Mouse (Mus musculus) liver, embryonic 16.5 days (tissue): ENCODE measurements around the gene Ak3. TPM values are rescaled to one million over a fixed set of nuclear protein-coding genes. Genes with fewer than 3 reads are reported as not detected.

Experiments used
- ATAC-seq: fragments of 200-750 bp; cut with Nextera tagmentation; 2 replicates; pipeline ENCODE4 v1.8.0; 2017; ENCODE audit warnings: low read depth, mild to moderate bottlenecking, moderate number of reproducible peaks, moderate library complexity
- H3K27ac ChIP-seq: fragments of 300-500 bp; sonication (generic); 2 replicates; pipeline ENCODE4 v1.5.1; 2014; ENCODE audit warnings: mild to moderate bottlenecking, low read length
- H3K27me3 ChIP-seq: fragments of 300-500 bp; sonication (generic); 2 replicates; pipeline ENCODE4 v1.6.1; 2014; ENCODE audit warnings: low read depth, low read length, mixed read lengths; ENCODE audit not compliant: control insufficient read depth, insufficient read depth
- H3K36me3 ChIP-seq: fragments of 300-500 bp; sonication (generic); 2 replicates; pipeline ENCODE4 v1.6.1; 2014; ENCODE audit warnings: mild to moderate bottlenecking; ENCODE audit not compliant: control insufficient read depth, insufficient read depth
- H3K4me1 ChIP-seq: fragments of 300-500 bp; sonication (generic); 2 replicates; pipeline ENCODE4 v1.6.1; 2014; ENCODE audit warnings: low read depth, low read length, mixed read lengths; ENCODE audit not compliant: control insufficient read depth
- H3K4me2 ChIP-seq: fragments of 300-500 bp; sonication (generic); 2 replicates; pipeline ENCODE4 v1.6.1; 2014; ENCODE audit warnings: low read depth, low read length, mixed read lengths
- H3K4me3 ChIP-seq: fragments of 300-500 bp; sonication (generic); 2 replicates; pipeline ENCODE4 v1.5.1; 2014; ENCODE audit warnings: low read depth, mild to moderate bottlenecking, low read length
- H3K9ac ChIP-seq: fragments of 300-500 bp; sonication (generic); 2 replicates; pipeline ENCODE4 v1.6.1; 2014; ENCODE audit warnings: low read depth, low read length
- H3K9me3 ChIP-seq: fragments of 300-500 bp; sonication (generic); replicated peaks from 2 replicates; pipeline ENCODE4 v1.6.1; 2016; ENCODE audit warnings: low read length; ENCODE audit not compliant: control insufficient read depth
- WGBS: fragments of 180-500 bp; shearing (Covaris S2); extraction: QIAGEN DNeasy Blood & Tissue Kit; methylation state at CpG from one replicate; pipeline ENCODE4 v1.1.7; 2014; ENCODE audit not compliant: insufficient replicate concordance; 5-methylcytosine and 5-hydroxymethylcytosine counted together
- polyA plus RNA-seq: library from polyadenylated mRNA; unstranded; fragments of >200 nt; fragmentation: Nextera tagmentation; extraction: Ambion mirVana; gene quantifications from 2 replicates; pipeline ENCODE4 v1.2.1, GENCODE M21; 2015

Ak3 gene
- polyA plus RNA-seq, 1 experiment from 2014 or later: 47.7 TPM

DNA sequence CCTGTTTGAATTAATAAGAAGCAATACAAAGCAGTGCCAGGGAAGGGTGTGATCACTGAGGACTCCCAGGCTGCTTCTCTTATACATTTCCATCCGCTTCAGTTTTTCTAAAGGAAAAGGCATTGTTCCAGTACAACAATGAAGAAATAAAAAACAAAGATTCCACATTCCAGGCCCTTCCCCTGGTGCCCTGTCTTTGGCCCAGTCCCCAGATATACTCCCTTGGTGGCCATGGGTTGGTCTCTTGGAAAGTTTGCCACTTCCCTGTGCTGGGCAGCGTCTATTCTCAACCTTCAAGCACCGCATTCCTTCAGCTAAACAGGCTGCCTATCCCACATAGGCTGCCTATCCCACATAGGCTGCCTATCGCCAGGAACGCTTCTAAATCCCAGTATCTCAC is 10.7 kb downstream of the Ak3 start:
- Histone ChIP-seq H3K4me2 (no peak overlapping the region), H3K9ac (no peak overlapping the region), H3K36me3 (peaks cover 7% of the 10 kb centered on the region), H3K4me1 (no peaks in the 10 kb centered on the region), H3K27me3 (no peaks in the 10 kb centered on the region), H3K9me3 (peaks cover 4% of the 10 kb centered on the region), H3K27ac (no peak overlapping the region), H3K4me3 (no peak overlapping the region)
- no peak for ATAC-seq
- WGBS: 72% methylated on average over 5 of the region's 5 CpGs

DNA sequence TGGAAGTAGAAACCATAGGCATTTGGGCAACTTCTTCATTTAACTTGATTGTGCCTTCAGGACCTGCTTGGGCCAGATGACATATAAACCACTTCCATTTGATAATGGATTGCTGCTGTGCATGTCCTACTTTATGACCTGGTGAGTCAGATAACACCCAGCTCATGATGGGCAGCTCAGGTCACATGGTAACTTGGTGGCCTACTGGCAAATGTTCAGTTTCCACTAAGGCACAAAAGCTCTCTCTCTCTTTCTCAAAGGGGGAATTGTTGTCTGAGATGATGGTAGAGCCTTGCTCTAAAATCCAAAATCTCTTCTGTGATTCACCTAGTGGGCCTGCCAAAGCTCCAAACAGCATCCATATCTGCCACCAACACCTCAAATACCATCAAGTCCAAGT is 15.1 kb downstream of the Ak3 start:
- H3K36me3 ChIP-seq: peaks cover 3% of the 10 kb centered on the region; the same call in 1 of the 2 replicates
- H3K4me3 ChIP-seq: no peak overlapping the region
- no peak for ATAC-seq
- H3K27ac ChIP-seq: no peak overlapping the region
- H3K9me3 ChIP-seq: no peaks in the 10 kb centered on the region
- H3K4me1 ChIP-seq: no peaks in the 10 kb centered on the region
- no peak overlapping the region for H3K9ac ChIP-seq
- H3K4me2 ChIP-seq: no peak overlapping the region
- H3K27me3 ChIP-seq: no peaks in the 10 kb centered on the region

GRCm38 (mm10) chr19:29031788-29032187 is 16.0 kb downstream of the Ak3 start:
- H3K27ac ChIP-seq: no peak overlapping the region
- no peaks in the 10 kb centered on the region; the same call in 1 of the 2 replicates for H3K36me3 ChIP-seq
- ATAC-seq: no peak
- H3K9me3 ChIP-seq: no peaks in the 10 kb centered on the region
- H3K4me3 ChIP-seq: no peak overlapping the region
- WGBS: 70% methylated on average over 3 of the region's 3 CpGs
- H3K4me2 ChIP-seq: no peak overlapping the region
- no peaks in the 10 kb centered on the region for H3K27me3 ChIP-seq
- no peak overlapping the region for H3K9ac ChIP-seq
- no peaks in the 10 kb centered on the region for H3K4me1 ChIP-seq

- Histone ChIP-seq H3K27me3 (no peaks in the 10 kb centered on the region), H3K36me3 (peaks cover 22% of the 10 kb centered on the region), H3K27ac (no peak overlapping the region), H3K4me1 (no peaks in the 10 kb centered on the region), H3K4me3 (no peak overlapping the region), H3K4me2 (no peak overlapping the region), H3K9ac (no peak overlapping the region), H3K9me3 (no peaks in the 10 kb centered on the region)
- no peak for ATAC-seq
- 59% methylated on average over 11 of the region's 11 CpGs for WGBS
Observed at GRCm38 (mm10) chr19:29024391-29024947, 23.3 kb downstream of the Ak3 start.

- H3K9ac ChIP-seq: no peak overlapping the region
- H3K27ac ChIP-seq: no peak overlapping the region
- no peak overlapping the region for H3K4me2 ChIP-seq
- 78% methylated on average over 7 of the region's 7 CpGs for WGBS
- ATAC-seq: no peak
- H3K9me3 ChIP-seq: no peaks in the 10 kb centered on the region
- H3K4me3 ChIP-seq: no peak overlapping the region
- no peaks in the 10 kb centered on the region for H3K4me1 ChIP-seq
- H3K36me3 ChIP-seq: peaks cover 31% of the 10 kb centered on the region
- H3K27me3 ChIP-seq: no peaks in the 10 kb centered on the region
Observed at GRCm38 (mm10) chr19:29021754-29022345, 25.9 kb downstream of the Ak3 start.

GRCm38 (mm10) chr19:29019647-29020046 is 28.1 kb downstream of the Ak3 start:
- peaks cover 20% of the 10 kb centered on the region for H3K36me3 ChIP-seq
- ATAC-seq: no peak
- no peak overlapping the region for H3K4me3 ChIP-seq
- H3K27me3 ChIP-seq: no peaks in the 10 kb centered on the region
- no peak overlapping the region for H3K27ac ChIP-seq
- H3K4me2 ChIP-seq: no peak overlapping the region
- no peaks in the 10 kb centered on the region for H3K4me1 ChIP-seq
- 82% methylated on average over 3 of the region's 3 CpGs for WGBS
- H3K9me3 ChIP-seq: no peaks in the 10 kb centered on the region
- no peak overlapping the region for H3K9ac ChIP-seq

DNA sequence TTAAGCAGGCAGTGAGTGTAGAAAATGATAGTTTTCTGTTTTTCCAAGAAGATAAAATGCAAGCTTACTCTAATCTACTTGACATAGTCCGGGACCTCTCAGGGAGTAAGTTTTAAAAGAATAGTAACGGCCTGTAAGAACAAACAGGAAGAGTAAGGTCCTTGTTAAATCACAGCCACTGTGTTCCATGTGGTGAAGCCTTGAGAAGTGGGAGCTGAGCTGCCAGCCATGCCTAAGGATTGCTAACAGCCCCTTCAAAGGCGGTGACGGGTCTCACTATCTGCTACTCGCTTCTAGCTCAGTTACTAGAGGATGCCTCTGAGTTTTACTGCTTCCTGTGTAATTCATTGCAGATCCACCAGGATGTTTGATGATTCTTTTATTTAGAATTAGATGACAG is 31.0 kb downstream of the Ak3 start:
- WGBS: 78% methylated on average over 5 of the region's 5 CpGs
- Histone ChIP-seq H3K4me3 (no peak overlapping the region), H3K4me1 (no peaks in the 10 kb centered on the region), H3K4me2 (no peak overlapping the region), H3K36me3 (peaks cover 17% of the 10 kb centered on the region), H3K27ac (no peak overlapping the region), H3K9ac (no peak overlapping the region), H3K9me3 (no peaks in the 10 kb centered on the region), H3K27me3 (no peaks in the 10 kb centered on the region)
- no peak for ATAC-seq

GRCm38 (mm10) chr19:29016204-29016765 is 31.5 kb downstream of the Ak3 start:
- no peaks in the 10 kb centered on the region for H3K9me3 ChIP-seq
- H3K4me3 ChIP-seq: no peak overlapping the region
- WGBS: 79% methylated on average over 5 of the region's 5 CpGs
- ATAC-seq: no peak
- no peak overlapping the region for H3K4me2 ChIP-seq
- no peak overlapping the region for H3K27ac ChIP-seq
- no peak overlapping the region for H3K9ac ChIP-seq
- H3K27me3 ChIP-seq: no peaks in the 10 kb centered on the region
- peaks cover 15% of the 10 kb centered on the region for H3K36me3 ChIP-seq
- H3K4me1 ChIP-seq: no peaks in the 10 kb centered on the region

DNA sequence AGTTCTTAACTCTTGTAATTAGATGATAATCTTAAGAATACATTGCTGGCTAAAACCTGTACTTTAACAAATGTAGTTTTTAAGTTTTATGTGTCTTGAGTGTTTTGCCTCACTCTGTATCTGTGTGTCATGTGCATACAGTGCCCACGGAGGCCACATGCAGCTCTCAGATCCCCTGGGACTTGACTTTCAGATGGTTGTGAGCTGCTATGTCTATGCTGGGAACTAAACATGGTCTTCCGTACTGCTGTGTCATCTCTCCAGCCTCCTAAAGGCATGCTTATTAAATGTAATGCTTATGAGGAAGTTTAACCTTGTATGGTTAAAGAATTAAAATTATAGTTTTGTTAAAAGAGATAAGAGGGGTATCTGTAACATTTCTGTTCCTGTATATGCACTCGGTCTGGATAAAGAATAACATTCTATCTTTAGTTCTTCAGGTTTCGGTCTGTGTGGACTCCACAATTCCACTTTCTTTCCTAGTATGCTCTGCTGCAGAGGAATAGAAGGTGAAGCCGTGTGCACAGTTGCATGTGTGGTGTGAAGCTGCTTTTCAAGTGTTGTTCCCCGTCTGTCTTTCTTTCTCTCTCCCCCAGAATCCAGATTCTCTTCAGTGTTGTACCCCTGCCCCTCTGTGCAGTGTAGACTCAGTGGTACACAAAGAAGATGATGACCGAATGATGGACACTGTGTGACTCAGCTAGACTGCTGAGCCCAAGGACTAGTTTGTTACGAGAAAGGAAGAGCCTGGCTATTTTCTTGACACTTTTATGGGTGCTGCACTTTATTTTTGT is 32.2 kb downstream of the Ak3 start:
- no peak for ATAC-seq
- H3K4me2 ChIP-seq: no peak overlapping the region
- 74% methylated on average over 8 of the region's 8 CpGs for WGBS
- no peak overlapping the region for H3K9ac ChIP-seq
- no peaks in the 10 kb centered on the region for H3K9me3 ChIP-seq
- H3K36me3 ChIP-seq: peaks cover 15% of the 10 kb centered on the region
- H3K27ac ChIP-seq: no peak overlapping the region
- no peak overlapping the region for H3K4me3 ChIP-seq
- H3K27me3 ChIP-seq: no peaks in the 10 kb centered on the region
- H3K4me1 ChIP-seq: no peaks in the 10 kb centered on the region
